Mouse (Mus musculus) intestine, postnatal 0 days (tissue): Measurements from ENCODE around the gene Litaf. TPM values are rescaled to one million over a fixed set of nuclear protein-coding genes. Genes with fewer than 3 reads are reported as not detected.

ENCODE experiments used
- ATAC-seq: fragments of 200-750 bp; cut with Nextera tagmentation; 2 replicates; pipeline ENCODE4 v1.8.0; 2017; ENCODE audit warnings: mild to moderate bottlenecking, moderate TSS enrichment, moderate library complexity
- H3K27ac ChIP-seq: fragments of 300-500 bp; sonication (generic); 2 replicates; pipeline ENCODE4 v1.5.1; 2014; ENCODE audit warnings: mild to moderate bottlenecking, low read depth, low read length, moderate library complexity
- H3K27me3 ChIP-seq: fragments of 300-500 bp; sonication (generic); replicated peaks from 2 replicates; pipeline ENCODE4 v1.6.1; 2014; ENCODE audit warnings: low read length, mixed read lengths; ENCODE audit not compliant: control insufficient read depth, insufficient read depth
- H3K36me3 ChIP-seq: fragments of 300-500 bp; sonication (generic); 2 replicates; pipeline ENCODE4 v1.6.1; 2014; ENCODE audit warnings: mild to moderate bottlenecking, moderate library complexity; ENCODE audit not compliant: control insufficient read depth, insufficient read depth
- H3K4me1 ChIP-seq: fragments of 300-500 bp; sonication (generic); replicated peaks from 2 replicates; pipeline ENCODE4 v1.6.1; 2014; ENCODE audit warnings: antibody characterized with exemption, low read length, mixed read lengths; ENCODE audit not compliant: control insufficient read depth, insufficient read depth
- H3K4me2 ChIP-seq: fragments of 300-500 bp; sonication (generic); replicated peaks from 2 replicates; pipeline ENCODE4 v1.6.1; 2014; ENCODE audit warnings: low read depth, mild to moderate bottlenecking, moderate library complexity
- H3K4me3 ChIP-seq: fragments of 300-500 bp; sonication (generic); 2 replicates; pipeline ENCODE4 v1.5.1; 2014; ENCODE audit warnings: low read depth, low read length
- H3K9ac ChIP-seq: fragments of 300-500 bp; sonication (generic); 2 replicates; pipeline ENCODE4 v1.6.1; 2014; ENCODE audit warnings: mild to moderate bottlenecking, low read depth, low read length
- H3K9me3 ChIP-seq: fragments of 300-500 bp; sonication (generic); 2 replicates; pipeline ENCODE4 v1.6.1; 2016; ENCODE audit warnings: mixed run types; ENCODE audit not compliant: control insufficient read depth
- CTCF ChIP-seq: sonication (generic); IDR thresholded peaks from 2 replicates; pipeline ENCODE4 v1.5.1; 2016; ENCODE audit warnings: low read depth, mild to moderate bottlenecking, control low read depth, antibody characterized with exemption, moderate library complexity
- WGBS: fragments of 180-500 bp; shearing (Covaris S2); extraction: QIAGEN DNeasy Blood & Tissue Kit; methylation state at CpG from one replicate; pipeline ENCODE4 v1.1.7; 2014; 5-methylcytosine and 5-hydroxymethylcytosine counted together
- polyA plus RNA-seq: library from polyadenylated mRNA; unstranded; fragments of >200 nt; fragmentation: Nextera tagmentation; extraction: Ambion mirVana; gene quantifications from 2 replicates; pipeline ENCODE4 v1.2.1, GENCODE M21; 2015

Gene Litaf
- polyA plus RNA-seq, result 168 and 175 TPM in 2 replicates

GRCm38 (mm10) chr16:11066029-11066832, at the start of gene Litaf:
TSS of gene Litaf (minus strand) at chr16:11066157.
- WGBS, result under 1% methylated on average over 76 of the region's 78 CpGs
- Histone ChIP-seq H3K4me3 (peak within 1 kb of the TSS; percentile 80), H3K4me2 (peak within 1 kb of the TSS; percentile 93), H3K9ac (peak within 1 kb of the TSS; percentile 70), H3K27me3 (no peaks in the 10 kb centered on the region), H3K9me3 (no peaks in the 10 kb centered on the region), H3K27ac (peak within 1 kb of the TSS; percentile 76), H3K4me1 (peaks cover 12% of the 10 kb centered on the region), H3K36me3 (no peaks in the 10 kb centered on the region)
- ATAC-seq, result peak; percentile 94
- peak; percentile 69 for TF ChIP-seq CTCF

GRCm38 (mm10) chr16:11109198-11109740, 43.3 kb upstream of the Litaf start:
- H3K36me3 ChIP-seq, result peaks cover 31% of the 10 kb centered on the region
- H3K4me1 ChIP-seq, result no peaks in the 10 kb centered on the region
- no peak overlapping the region for H3K4me2 ChIP-seq
- no peak overlapping the region for H3K4me3 ChIP-seq
- no peak overlapping the region for H3K27ac ChIP-seq
- ATAC-seq, result no peak
- peak; percentile 78 for TF ChIP-seq CTCF
- 59% methylated on average over 4 of the region's 4 CpGs for WGBS
- no peak overlapping the region for H3K9ac ChIP-seq
- no peaks in the 10 kb centered on the region for H3K27me3 ChIP-seq
- no peaks in the 10 kb centered on the region for H3K9me3 ChIP-seq

DNA sequence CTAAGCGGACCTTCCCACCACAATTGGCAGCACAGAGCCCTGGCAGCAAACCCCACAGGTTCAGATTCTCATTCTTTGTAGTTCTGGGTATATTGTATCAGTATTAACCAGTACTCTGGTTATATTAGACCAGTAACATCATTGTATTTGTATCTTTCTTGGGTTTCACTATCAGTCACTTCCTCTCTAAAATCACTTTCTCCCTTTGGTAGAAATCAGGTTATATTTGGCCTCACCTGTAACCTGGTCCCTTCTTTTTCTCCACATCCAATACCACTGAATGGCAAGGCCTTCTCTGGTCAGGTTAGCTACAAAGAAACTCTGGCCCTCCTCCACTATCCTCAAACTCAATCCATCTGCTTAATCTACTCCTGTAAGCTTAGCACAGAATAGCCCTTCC, 38.9 kb upstream of the Litaf start:
- WGBS, result 84% methylated on average over 1 of the region's 1 CpGs
- Histone ChIP-seq H3K9me3 (no peaks in the 10 kb centered on the region), H3K9ac (no peak overlapping the region), H3K36me3 (peaks cover 47% of the 10 kb centered on the region), H3K4me2 (no peak overlapping the region), H3K27ac (no peak overlapping the region), H3K27me3 (no peaks in the 10 kb centered on the region), H3K4me3 (no peak overlapping the region), H3K4me1 (no peaks in the 10 kb centered on the region)
- TF ChIP-seq CTCF, result no peak
- ATAC-seq, result no peak

DNA sequence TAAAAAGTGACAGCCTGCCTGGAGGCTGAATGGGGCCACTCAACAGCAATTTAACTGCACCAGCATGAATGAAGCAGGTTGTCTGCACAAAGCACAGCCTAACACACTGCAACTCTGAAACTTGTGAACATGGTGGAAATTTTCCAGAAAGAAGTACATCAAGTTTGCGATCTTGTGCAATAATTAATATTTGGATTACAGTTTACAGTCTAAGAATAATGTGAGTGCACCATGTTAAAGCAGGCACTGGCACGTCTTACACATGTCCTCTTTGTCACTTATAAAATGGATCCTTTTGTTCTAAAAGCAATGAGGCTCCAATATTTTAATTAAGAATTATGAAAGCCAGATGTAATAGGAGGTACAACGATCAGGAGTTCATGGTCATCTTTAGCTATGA, 31.3 kb upstream of the Litaf start:
- 89% methylated on average over 3 of the region's 3 CpGs for WGBS

DNA sequence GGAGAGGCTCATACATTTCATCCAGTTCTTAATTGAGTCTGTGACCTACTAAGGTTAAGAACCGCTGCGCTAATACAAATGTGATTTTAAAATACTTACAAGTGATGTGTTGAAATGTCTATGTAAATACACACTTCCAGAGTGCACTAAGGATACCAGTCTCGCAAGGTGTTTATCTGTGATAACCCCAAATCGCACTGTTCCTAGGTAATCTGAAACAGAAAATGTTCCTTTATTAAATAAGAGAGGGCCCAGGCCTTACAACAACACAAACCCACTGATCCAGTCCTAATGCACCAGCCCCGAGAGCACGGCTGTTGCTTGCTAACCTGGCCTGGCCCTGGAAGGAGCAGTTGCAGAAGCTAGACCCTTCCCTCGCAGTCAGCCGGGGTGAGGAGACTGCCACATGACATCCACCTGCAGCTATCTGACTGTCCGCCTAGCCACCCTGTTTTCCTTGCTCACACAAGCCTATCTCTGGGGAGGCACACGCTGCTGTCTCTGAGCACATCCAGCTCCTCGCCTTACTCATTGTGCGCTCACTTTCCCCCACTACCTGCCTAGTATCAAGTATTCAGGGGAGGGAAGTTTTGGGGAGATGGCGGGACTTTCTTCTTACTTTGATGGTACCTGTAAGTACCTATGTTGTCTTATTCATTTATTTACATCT, 27.9 kb upstream of the Litaf start:
- H3K9me3 ChIP-seq, result no peaks in the 10 kb centered on the region
- no peak for TF ChIP-seq CTCF
- peaks cover 53% of the 10 kb centered on the region for H3K36me3 ChIP-seq
- no peaks in the 10 kb centered on the region for H3K27me3 ChIP-seq
- no peak overlapping the region for H3K4me2 ChIP-seq
- no peak overlapping the region for H3K27ac ChIP-seq
- 86% methylated on average over 13 of the region's 13 CpGs for WGBS
- H3K9ac ChIP-seq, result no peak overlapping the region
- no peaks in the 10 kb centered on the region for H3K4me1 ChIP-seq
- no peak overlapping the region for H3K4me3 ChIP-seq
- ATAC-seq, result no peak

More for the DNA sequence above, 31.3 kb upstream of the Litaf start:
- peaks cover 37% of the 10 kb centered on the region for H3K36me3 ChIP-seq
- no peak for TF ChIP-seq CTCF
- H3K4me3 ChIP-seq, result no peak overlapping the region
- H3K4me1 ChIP-seq, result no peaks in the 10 kb centered on the region
- H3K9ac ChIP-seq, result no peak overlapping the region
- no peak overlapping the region for H3K27ac ChIP-seq
- H3K9me3 ChIP-seq, result no peaks in the 10 kb centered on the region
- H3K27me3 ChIP-seq, result no peaks in the 10 kb centered on the region
- H3K4me2 ChIP-seq, result no peak overlapping the region
- ATAC-seq, result no peak

GRCm38 (mm10) chr16:11092523-11092922, 26.6 kb upstream of the Litaf start:
- no peak overlapping the region for H3K4me3 ChIP-seq
- H3K36me3 ChIP-seq, result peaks cover 64% of the 10 kb centered on the region
- ATAC-seq, result no peak
- H3K9me3 ChIP-seq, result no peaks in the 10 kb centered on the region
- H3K4me2 ChIP-seq, result no peak overlapping the region
- H3K9ac ChIP-seq, result no peak overlapping the region
- WGBS, result 70% methylated on average over 3 of the region's 3 CpGs
- TF ChIP-seq CTCF, result no peak
- no peaks in the 10 kb centered on the region for H3K4me1 ChIP-seq
- no peak overlapping the region for H3K27ac ChIP-seq
- H3K27me3 ChIP-seq, result no peaks in the 10 kb centered on the region
